Mouse (Mus musculus) heart, embryonic 11.5 days (tissue): Measurements from ENCODE around the gene Tmem72. TPM values are rescaled to one million over a fixed set of nuclear protein-coding genes. Genes with fewer than 3 reads are reported as not detected.

ENCODE experiments used
- ATAC-seq: fragments of 200-750 bp; cut with Nextera tagmentation; replicated peaks from 2 replicates; pipeline ENCODE4 v1.8.0; 2017; ENCODE audit warnings: moderate library complexity; ENCODE audit not compliant: insufficient number of reproducible peaks, low FRiP score, low TSS enrichment
- H3K27ac ChIP-seq: fragments of 300-500 bp; sonication (generic); 2 replicates; pipeline ENCODE4 v1.5.1; 2014; ENCODE audit warnings: mild to moderate bottlenecking, low read depth, low read length
- H3K27me3 ChIP-seq: fragments of 300-500 bp; sonication (generic); 2 replicates; pipeline ENCODE4 v1.6.1; 2014; ENCODE audit warnings: mild to moderate bottlenecking, low read length, mixed read lengths; ENCODE audit not compliant: control insufficient read depth, insufficient read depth
- H3K36me3 ChIP-seq: fragments of 300-500 bp; sonication (generic); 2 replicates; pipeline ENCODE4 v1.6.1; 2014; ENCODE audit warnings: mild to moderate bottlenecking, low read length, moderate library complexity, mixed read lengths; ENCODE audit not compliant: control insufficient read depth, insufficient read depth
- H3K4me1 ChIP-seq: fragments of 300-500 bp; sonication (generic); 2 replicates; pipeline ENCODE4 v1.6.1; 2014; ENCODE audit warnings: low read length; ENCODE audit not compliant: control insufficient read depth, insufficient read depth
- H3K4me2 ChIP-seq: fragments of 300-500 bp; sonication (generic); 2 replicates; pipeline ENCODE4 v1.6.1; 2014; ENCODE audit warnings: mild to moderate bottlenecking, moderate library complexity
- H3K4me3 ChIP-seq: fragments of 300-500 bp; sonication (generic); 2 replicates; pipeline ENCODE4 v1.5.1; 2014; ENCODE audit warnings: low read depth, low read length
- H3K9ac ChIP-seq: fragments of 300-500 bp; sonication (generic); 2 replicates; pipeline ENCODE4 v1.6.1; 2014; ENCODE audit warnings: mild to moderate bottlenecking, low read depth, low read length, moderate library complexity
- H3K9me3 ChIP-seq: fragments of 300-500 bp; sonication (generic); replicated peaks from 2 replicates; pipeline ENCODE4 v1.6.1; 2016; ENCODE audit warnings: low read length; ENCODE audit not compliant: control insufficient read depth
- WGBS: fragments of 180-500 bp; shearing (Covaris S2); extraction: QIAGEN DNeasy Blood & Tissue Kit; methylation state at CpG from one replicate; pipeline ENCODE4 v1.1.7; 2014; ENCODE audit not compliant: insufficient replicate concordance; 5-methylcytosine and 5-hydroxymethylcytosine counted together
- polyA plus RNA-seq: library from polyadenylated mRNA; unstranded; fragments of >200 nt; fragmentation: Nextera tagmentation; extraction: Ambion mirVana; gene quantifications from 2 replicates; pipeline ENCODE4 v1.2.1, GENCODE M21; 2014

Tmem72 gene
- polyA plus RNA-seq, 1 experiment from 2014 or later = 0.06 TPM

- H3K4me1 ChIP-seq = peaks cover 15% of the 10 kb centered on the region
- H3K36me3 ChIP-seq = no peaks in the 10 kb centered on the region
- no peaks in the 10 kb centered on the region for H3K9me3 ChIP-seq
- no peaks in the 10 kb centered on the region; the same call in 1 of the 2 replicates for H3K27me3 ChIP-seq
- H3K27ac ChIP-seq = no peak overlapping the region
- H3K4me2 ChIP-seq = no peak overlapping the region
- no peak overlapping the region for H3K9ac ChIP-seq
- ATAC-seq = no peak
- 74% methylated on average over 3 of the region's 3 CpGs for WGBS
- no peak overlapping the region for H3K4me3 ChIP-seq
Observed at GRCm38 (mm10) chr6:116666892-116667291, 49.8 kb downstream of the Tmem72 start.

- H3K4me1 ChIP-seq = peaks cover 10% of the 10 kb centered on the region
Observed at GRCm38 (mm10) chr6:116666085-116666750, 50.5 kb downstream of the Tmem72 start.

GRCm38 (mm10) chr6:116664830-116665229 lies 51.9 kb downstream of the Tmem72 start:
- H3K4me1 ChIP-seq = peaks cover 3% of the 10 kb centered on the region

More at GRCm38 (mm10) chr6:116666085-116666750, 50.5 kb downstream of the Tmem72 start:
- Histone ChIP-seq H3K4me2 (no peak overlapping the region), H3K27me3 (no peaks in the 10 kb centered on the region), H3K4me3 (no peak overlapping the region), H3K9ac (no peak overlapping the region), H3K27ac (no peak overlapping the region), H3K9me3 (no peaks in the 10 kb centered on the region), H3K36me3 (no peaks in the 10 kb centered on the region)
- 81% methylated on average over 12 of the region's 12 CpGs for WGBS
- no peak for ATAC-seq

GRCm38 (mm10) chr6:116664031-116664430 lies 52.7 kb downstream of the Tmem72 start:
- no peaks in the 10 kb centered on the region for H3K27me3 ChIP-seq
- H3K36me3 ChIP-seq = no peaks in the 10 kb centered on the region
- H3K4me3 ChIP-seq = no peak overlapping the region
- WGBS = 70% methylated on average over 6 of the region's 6 CpGs
- H3K4me1 ChIP-seq = peaks cover 3% of the 10 kb centered on the region; the same call in 1 of the 2 replicates
- ATAC-seq = no peak
- no peaks in the 10 kb centered on the region for H3K9me3 ChIP-seq
- no peak overlapping the region for H3K4me2 ChIP-seq
- no peak overlapping the region for H3K27ac ChIP-seq
- H3K9ac ChIP-seq = no peak overlapping the region

More at GRCm38 (mm10) chr6:116664830-116665229, 51.9 kb downstream of the Tmem72 start:
- Histone ChIP-seq H3K4me3 (no peak overlapping the region), H3K9ac (no peak overlapping the region), H3K27me3 (no peaks in the 10 kb centered on the region), H3K4me2 (no peak overlapping the region), H3K27ac (no peak overlapping the region), H3K36me3 (no peaks in the 10 kb centered on the region), H3K9me3 (no peaks in the 10 kb centered on the region)
- 76% methylated on average over 3 of the region's 3 CpGs for WGBS
- no peak for ATAC-seq

GRCm38 (mm10) chr6:116663364-116663763 lies 53.3 kb downstream of the Tmem72 start:
- no peak overlapping the region for H3K4me2 ChIP-seq
- no peaks in the 10 kb centered on the region for H3K27me3 ChIP-seq
- 81% methylated on average over 2 of the region's 2 CpGs for WGBS
- H3K4me1 ChIP-seq = 0 out of 2 replicates have a peak, but pooled peaks cover 3% of the 10 kb centered on the region
- H3K4me3 ChIP-seq = no peak overlapping the region
- H3K36me3 ChIP-seq = no peaks in the 10 kb centered on the region
- no peak overlapping the region for H3K27ac ChIP-seq
- no peaks in the 10 kb centered on the region for H3K9me3 ChIP-seq
- H3K9ac ChIP-seq = no peak overlapping the region
- ATAC-seq = no peak

- H3K4me1 ChIP-seq = peaks cover 15% of the 10 kb centered on the region
Observed at GRCm38 (mm10) chr6:116653684-116654454, 62.8 kb downstream of the Tmem72 start.

GRCm38 (mm10) chr6:116653191-116653590 lies 63.5 kb downstream of the Tmem72 start:
- Histone ChIP-seq H3K4me2 (no peak overlapping the region), H3K4me1 (peaks cover 15% of the 10 kb centered on the region), H3K4me3 (no peak overlapping the region), H3K36me3 (no peaks in the 10 kb centered on the region), H3K9ac (no peak overlapping the region), H3K9me3 (no peaks in the 10 kb centered on the region), H3K27ac (no peak overlapping the region), H3K27me3 (no peaks in the 10 kb centered on the region)
- 70% methylated on average over 3 of the region's 3 CpGs for WGBS
- no peak for ATAC-seq

More at GRCm38 (mm10) chr6:116653684-116654454, 62.8 kb downstream of the Tmem72 start:
- H3K9me3 ChIP-seq = no peaks in the 10 kb centered on the region
- 54% methylated on average over 9 of the region's 9 CpGs for WGBS
- H3K27me3 ChIP-seq = no peaks in the 10 kb centered on the region
- no peak overlapping the region for H3K9ac ChIP-seq
- no peak overlapping the region for H3K27ac ChIP-seq
- no peak overlapping the region for H3K4me3 ChIP-seq
- no peak overlapping the region for H3K4me2 ChIP-seq
- ATAC-seq = no peak
- H3K36me3 ChIP-seq = no peaks in the 10 kb centered on the region

GRCm38 (mm10) chr6:116651437-116652118 lies 65.1 kb downstream of the Tmem72 start:
- Histone ChIP-seq H3K9me3 (no peaks in the 10 kb centered on the region), H3K9ac (peak overlapping the region; percentile 46; the same call in 1 of the 2 replicates), H3K36me3 (no peaks in the 10 kb centered on the region), H3K4me3 (no peak overlapping the region), H3K4me2 (peak overlapping the region; percentile 53), H3K4me1 (peaks cover 15% of the 10 kb centered on the region), H3K27ac (no peak overlapping the region), H3K27me3 (no peaks in the 10 kb centered on the region)
- WGBS = 57% methylated on average over 20 of the region's 20 CpGs
- peak; percentile 57; the same call in 1 of the 2 replicates for ATAC-seq
